Mouse (Mus musculus): ENCODE results near the gene Irak1. TPM values are rescaled to one million over a fixed set of nuclear protein-coding genes. Genes with fewer than 3 reads are reported as not detected.

The Irak1 gene
- total and polyA plus RNA-seq, 3 experiments: 25.3 to 77.8 (median 38.8) TPM

- dilution Hi-C loops (cut with MboI; ENCODE audit: extremely low pct_ligation_motif_present, extremely low pct_unique_long_range_greater_than_20kb, low sequenced_read_pairs): no loop called here
Measured at GRCm38 (mm10) chrX:74045107-74045506, 21.4 kb upstream of the Irak1 start.

DNA sequence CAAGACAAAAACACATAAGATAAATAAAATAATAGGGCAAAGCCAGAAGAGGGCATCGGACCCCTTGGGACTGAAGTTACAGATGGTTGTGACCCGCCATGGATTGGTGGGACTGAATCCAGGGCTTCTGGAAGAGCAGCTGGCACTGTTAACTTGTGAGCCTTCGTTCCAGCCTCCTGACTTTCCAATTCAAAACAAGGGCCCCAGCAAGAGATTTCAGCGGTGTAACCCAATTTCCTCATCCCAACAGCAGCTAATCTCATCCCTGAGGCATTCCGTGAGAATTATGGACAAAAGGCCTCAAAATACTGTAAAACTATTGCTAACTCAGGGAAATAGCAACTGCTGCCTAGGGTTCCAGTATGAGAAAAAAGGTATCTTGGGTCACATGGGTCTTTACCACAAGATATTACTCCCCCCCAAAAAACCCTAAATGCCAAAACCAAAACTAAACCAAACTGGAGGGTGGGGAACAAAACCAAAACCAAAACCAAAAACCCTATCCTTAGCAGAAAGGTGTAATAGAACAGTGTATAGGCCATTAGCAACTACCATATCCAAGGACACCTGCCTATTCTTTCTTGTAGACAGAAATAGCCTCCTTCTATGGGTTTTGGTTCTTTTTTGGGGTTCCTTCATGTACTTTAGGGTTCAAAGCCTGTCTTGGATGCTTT lies 14.1 kb upstream of the Irak1 start:
- no peak overlapping the region for H3K4me2 ChIP-seq (ENCODE audit: insufficient read depth, low read depth, poor library complexity, severe bottlenecking)
- peaks cover 6% of the 10 kb centered on the region; the same call in 1 of the 2 replicates for H3K79me2 ChIP-seq (replicated peaks; ENCODE audit: control insufficient read depth, extremely low read depth, insufficient read depth, poor library complexity, severe bottlenecking)
- in situ Hi-C loops (cut with MboI; ENCODE audit: low pct_ligation_motif_present, low pct_unique_long_range_greater_than_20kb, low sequenced_read_pairs) (no loop called here), dilution Hi-C loops (cut with MboI; ENCODE audit: extremely low pct_ligation_motif_present, extremely low pct_unique_long_range_greater_than_20kb, low sequenced_read_pairs) (no loop called here)
- no peak for DNase-seq (ENCODE audit: extremely low read depth)
- no peaks in the 10 kb centered on the region for H3K9me3 ChIP-seq (replicated peaks; ENCODE audit: low read length)
- peaks cover 26 to 53% of the 10 kb centered on the region in 2 experiments for H3K36me3 ChIP-seq (replicated peaks in 1 of 2; ENCODE audit: control insufficient read depth in 1 of 2, insufficient read depth in 1 of 2, low read length in 1 of 2)
- no peak overlapping the region for H3K27ac ChIP-seq (ENCODE audit: insufficient read depth, low read depth)
- no peak overlapping the region for H3K4me3 ChIP-seq (replicated peaks in 1 of 3; ENCODE audit: low read depth in 2 of 3, low read length in 2 of 3, poor library complexity in 1 of 3)
- TF ChIP-seq MEF2A (IDR thresholded peaks at IDR 0.05; ENCODE audit: borderline replicate concordance, low read depth, low read length) (no peak), CHD1 (IDR thresholded peaks at IDR 0.05; ENCODE audit: low read depth, low read length) (no peak), GABPA (IDR thresholded peaks at IDR 0.05; ENCODE audit: insufficient replicate concordance, low read depth, low read length) (no peak), HCFC1 (IDR thresholded peaks at IDR 0.05; ENCODE audit: low read depth, low read length) (no peak), TBP (conservative IDR thresholded peaks at IDR 0.05; ENCODE audit: low read depth, low read length) (no peak), MAX (IDR thresholded peaks at IDR 0.05; ENCODE audit: low read length) (no peak), IRF4 (IDR thresholded peaks at IDR 0.05; ENCODE audit: low read depth, low read length) (no peak), SIN3A (IDR thresholded peaks at IDR 0.05; ENCODE audit: low read length) (no peak), POLR2A (IDR thresholded peaks at IDR 0.05; ENCODE audit: low read depth, low read length) (no peak), ZNF384 (IDR thresholded peaks at IDR 0.05; ENCODE audit: low read depth, low read length) (no peak), E2F4 (IDR thresholded peaks at IDR 0.05; ENCODE audit: insufficient replicate concordance, low read depth, low read length) (no peak), NRF1 (IDR thresholded peaks at IDR 0.05; ENCODE audit: low read depth, low read length) (no peak), JUN (IDR thresholded peaks at IDR 0.05; ENCODE audit: insufficient read depth, low read depth, low read length) (no peak), JUND (conservative IDR thresholded peaks at IDR 0.05; ENCODE audit: low read depth, low read length) (no peak)
- no peaks in the 10 kb centered on the region for H3K27me3 ChIP-seq (replicated peaks)
- H3K4me1 ChIP-seq (ENCODE audit: control insufficient read depth in 1 of 2, insufficient read depth in 2 of 2): no peaks in the 10 kb centered on the region
- H3K9ac ChIP-seq (ENCODE audit: insufficient read depth, low read depth): no peak overlapping the region

More at GRCm38 (mm10) chrX:74045107-74045506, 21.4 kb upstream of the Irak1 start:
- peaks cover 6% of the 10 kb centered on the region; the same call in 1 of the 2 replicates for H3K79me2 ChIP-seq (replicated peaks; ENCODE audit: control insufficient read depth, extremely low read depth, insufficient read depth, poor library complexity, severe bottlenecking)
- H3K9ac ChIP-seq (ENCODE audit: insufficient read depth, low read depth): no peak overlapping the region
- no peak for TF ChIP-seq HCFC1 (IDR thresholded peaks at IDR 0.05; ENCODE audit: low read depth, low read length)
- TF ChIP-seq POLR2A (IDR thresholded peaks at IDR 0.05; ENCODE audit: low read depth, low read length): no peak
- TF ChIP-seq ETS1 (conservative IDR thresholded peaks at IDR 0.05; ENCODE audit: low read depth, low read length): no peak
- no peak for TF ChIP-seq MAFK (IDR thresholded peaks at IDR 0.05; ENCODE audit: insufficient replicate concordance, low read length)
- no peak for TF ChIP-seq MXI1 (IDR thresholded peaks at IDR 0.05; ENCODE audit: low read depth, low read length)
- H3K4me3 ChIP-seq (replicated peaks in 1 of 3; ENCODE audit: low read depth in 2 of 3, low read length in 2 of 3, poor library complexity in 1 of 3): no peak overlapping the region
- no peak overlapping the region for H3K27ac ChIP-seq (ENCODE audit: insufficient read depth, low read depth)
- no peaks in the 10 kb centered on the region for H3K9me3 ChIP-seq (replicated peaks; ENCODE audit: low read length)
- H3K27me3 ChIP-seq (replicated peaks): no peaks in the 10 kb centered on the region
- in situ Hi-C loops (cut with MboI; ENCODE audit: low pct_ligation_motif_present, low pct_unique_long_range_greater_than_20kb, low sequenced_read_pairs): no loop called here
- H3K4me2 ChIP-seq (ENCODE audit: insufficient read depth, low read depth, poor library complexity, severe bottlenecking): no peak overlapping the region
- H3K4me1 ChIP-seq (ENCODE audit: control insufficient read depth in 1 of 2, insufficient read depth in 2 of 2): no peaks in the 10 kb centered on the region
- peaks cover 0 to 9% of the 10 kb centered on the region in 2 experiments for H3K36me3 ChIP-seq (replicated peaks in 1 of 2; ENCODE audit: control insufficient read depth in 1 of 2, insufficient read depth in 1 of 2, low read length in 1 of 2)
- DNase-seq (ENCODE audit: extremely low read depth): no peak
